Mouse (Mus musculus): Measurements from ENCODE around the gene Zfp110. TPM values are rescaled to one million over a fixed set of nuclear protein-coding genes. Genes with fewer than 3 reads are reported as not detected.

Zfp110 gene
- polyA plus RNA-seq, 1 experiment from 2014 or later, result 32.4 TPM

Other genes starting within 250 kb of the Zfp110 start
- 0.01 TPM in 1 of 2 replicates, not detected in the other for gene Vmn2r53, start 226.0 kb upstream of the Zfp110 start, polyA plus RNA-seq (2016; fragmentation: Nextera tagmentation; extraction: Ambion mirVana)
- not detected in 2 replicates for gene Vmn2r54, start 194.4 kb upstream of the Zfp110 start, polyA plus RNA-seq (2016; fragmentation: Nextera tagmentation; extraction: Ambion mirVana)
- not detected in 2 replicates for gene Vmn2r55, start 149.8 kb upstream of the Zfp110 start, polyA plus RNA-seq (2016; fragmentation: Nextera tagmentation; extraction: Ambion mirVana)
- not detected in 2 replicates for gene Vmn2r56, start 99.8 kb upstream of the Zfp110 start, polyA plus RNA-seq (2016; fragmentation: Nextera tagmentation; extraction: Ambion mirVana)
- gene Zscan18, start 31.1 kb upstream of the Zfp110 start, polyA plus RNA-seq (2016; fragmentation: Nextera tagmentation; extraction: Ambion mirVana), result 13.6 and 15.2 TPM in 2 replicates
- 25.4 and 28.2 TPM in 2 replicates for gene Zfp329, start 15.9 kb upstream of the Zfp110 start, polyA plus RNA-seq (2016; fragmentation: Nextera tagmentation; extraction: Ambion mirVana)
- 6.0 and 6.2 TPM in 2 replicates for gene Zfp128, start 46.4 kb downstream of the Zfp110 start, polyA plus RNA-seq (2016; fragmentation: Nextera tagmentation; extraction: Ambion mirVana)
- 13.8 and 15.8 TPM in 2 replicates for gene Zscan22, start 63.1 kb downstream of the Zfp110 start, polyA plus RNA-seq (2016; fragmentation: Nextera tagmentation; extraction: Ambion mirVana)
- 585 and 638 TPM in 2 replicates for gene Rps5, start 87.5 kb downstream of the Zfp110 start, polyA plus RNA-seq (2016; fragmentation: Nextera tagmentation; extraction: Ambion mirVana)
- gene Rnf225, start 92.7 kb downstream of the Zfp110 start, polyA plus RNA-seq (2016; fragmentation: Nextera tagmentation; extraction: Ambion mirVana), result 0.81 and 0.83 TPM in 2 replicates
- gene Zfp324, start 131.1 kb downstream of the Zfp110 start, polyA plus RNA-seq (2016; fragmentation: Nextera tagmentation; extraction: Ambion mirVana), result 11.3 and 12.4 TPM in 2 replicates
- 15.3 and 15.7 TPM in 2 replicates for gene Zfp446, start 143.1 kb downstream of the Zfp110 start, polyA plus RNA-seq (2016; fragmentation: Nextera tagmentation; extraction: Ambion mirVana)
- 0.14 and 0.18 TPM in 2 replicates for gene Slc27a5, start 163.4 kb downstream of the Zfp110 start, polyA plus RNA-seq (2016; fragmentation: Nextera tagmentation; extraction: Ambion mirVana)
- gene Trim28, start 164.4 kb downstream of the Zfp110 start, polyA plus RNA-seq (2016; fragmentation: Nextera tagmentation; extraction: Ambion mirVana), result 370 and 396 TPM in 2 replicates
- 34.9 and 35.9 TPM in 2 replicates for gene Zbtb45, start 175.3 kb downstream of the Zfp110 start, polyA plus RNA-seq (2016; fragmentation: Nextera tagmentation; extraction: Ambion mirVana)
- gene Chmp2a, start 200.0 kb downstream of the Zfp110 start, polyA plus RNA-seq (2016; fragmentation: Nextera tagmentation; extraction: Ambion mirVana), result 127 and 132 TPM in 2 replicates
- 107 and 154 TPM in 2 replicates for gene Ube2m, start 203.5 kb downstream of the Zfp110 start, polyA plus RNA-seq (2016; fragmentation: Nextera tagmentation; extraction: Ambion mirVana)
- gene Mzf1, start 220.0 kb downstream of the Zfp110 start, polyA plus RNA-seq (2016; fragmentation: Nextera tagmentation; extraction: Ambion mirVana), result 5.3 and 5.4 TPM in 2 replicates

Measured in forebrain, embryonic 12.5 days (tissue).